Mouse (Mus musculus) spleen, embryonic (tissue): ENCODE results near the gene Fam20a.

Experiments
- CTCF ChIA-PET: fragments of 350-600 bp; sonication (Branson Sonifier 250); formaldehyde crosslinking; loops from one replicate; lab custom pipeline; 2022; lab: Charles Lee

Gene Fam20a

DNA sequence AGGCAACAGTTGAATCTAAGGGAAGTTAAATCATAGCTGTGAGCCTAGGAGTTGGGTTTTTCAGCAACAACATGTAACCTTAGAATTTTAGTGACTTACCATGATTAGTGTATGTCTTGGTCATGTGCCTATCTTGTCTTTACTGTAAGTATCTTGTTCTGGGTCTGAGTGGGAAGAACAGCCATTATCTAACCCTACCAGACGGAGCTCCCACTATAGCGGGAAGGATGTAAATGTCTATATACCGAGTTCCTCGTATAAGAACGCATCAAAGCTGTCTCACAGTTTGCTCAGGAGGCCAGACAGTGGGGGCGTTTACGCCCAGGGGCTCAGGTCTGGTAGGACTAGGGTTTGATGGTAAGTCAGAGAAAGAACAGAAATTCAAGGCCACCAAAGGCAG lies 65.8 kb downstream of the Fam20a start:
- CTCF ChIA-PET, result no interaction called here

DNA sequence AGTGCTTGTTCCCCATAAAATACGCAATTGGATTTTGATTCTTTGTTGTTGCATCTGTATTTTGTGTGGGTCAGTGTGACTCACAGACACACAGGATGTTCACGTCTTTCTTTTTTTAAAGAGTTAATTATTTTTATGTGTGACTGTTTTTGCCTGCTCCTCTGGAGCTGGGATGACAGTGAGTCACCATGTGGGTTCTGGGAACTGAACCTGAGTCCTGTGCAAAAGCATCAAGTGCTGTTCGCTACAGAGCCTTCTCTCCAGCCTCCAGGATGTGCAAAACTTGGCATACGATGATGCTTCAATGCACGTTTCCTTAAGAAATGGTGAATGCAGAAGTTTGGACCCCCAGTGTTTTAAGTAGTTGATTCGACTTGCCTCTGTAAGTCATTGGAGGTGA lies 67.5 kb downstream of the Fam20a start:
- CTCF ChIA-PET, result interaction anchor here (0.6 kb wide), 1 partner anchor 202 kb away, joined by 7 read pairs; no protein-coding TSS in a partner anchor

DNA sequence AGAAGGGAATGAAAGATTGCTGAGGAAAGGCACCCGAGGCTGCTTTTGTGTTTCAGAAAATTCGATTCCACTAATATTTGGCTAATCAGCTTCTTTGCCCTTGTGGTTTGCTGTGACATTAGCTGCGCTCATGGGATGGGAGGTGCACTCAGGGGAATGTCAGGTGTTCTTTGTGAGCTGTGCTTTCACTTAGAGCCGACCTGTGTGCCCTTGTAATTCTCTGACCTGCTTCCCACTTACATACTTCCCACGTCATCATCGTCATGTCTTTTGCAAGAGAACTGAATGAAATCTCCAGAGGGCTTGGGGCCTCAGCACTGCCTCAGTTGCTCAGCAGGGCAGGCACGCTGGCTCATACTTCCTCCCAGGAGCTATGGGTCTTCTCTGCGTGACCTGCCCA lies 68.9 kb downstream of the Fam20a start:
- CTCF ChIA-PET, result no interaction called here

DNA sequence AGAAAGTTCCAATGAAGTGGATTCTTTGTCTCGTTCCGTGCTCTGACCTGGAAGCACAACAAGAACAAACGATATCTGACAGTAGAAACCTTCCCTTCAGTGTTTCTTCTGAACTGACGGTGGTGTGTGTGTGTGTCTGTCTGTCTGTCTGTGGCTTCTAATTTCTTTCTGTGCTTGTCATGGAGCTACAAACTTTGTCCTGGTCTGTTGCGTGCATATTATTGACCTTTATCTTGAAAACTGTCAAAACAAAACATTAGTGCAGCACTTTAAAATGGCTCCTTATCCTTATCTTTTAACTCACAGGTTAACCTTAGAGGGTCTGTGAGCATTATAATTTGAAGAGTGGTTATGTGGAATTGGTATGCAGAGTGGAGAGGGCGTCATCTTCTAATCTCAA lies 69.6 kb downstream of the Fam20a start:
- CTCF ChIA-PET, result interaction anchor here (0.6 kb wide), 1 partner anchor 745 kb away, joined by 12 read pairs; no protein-coding TSS in a partner anchor

DNA sequence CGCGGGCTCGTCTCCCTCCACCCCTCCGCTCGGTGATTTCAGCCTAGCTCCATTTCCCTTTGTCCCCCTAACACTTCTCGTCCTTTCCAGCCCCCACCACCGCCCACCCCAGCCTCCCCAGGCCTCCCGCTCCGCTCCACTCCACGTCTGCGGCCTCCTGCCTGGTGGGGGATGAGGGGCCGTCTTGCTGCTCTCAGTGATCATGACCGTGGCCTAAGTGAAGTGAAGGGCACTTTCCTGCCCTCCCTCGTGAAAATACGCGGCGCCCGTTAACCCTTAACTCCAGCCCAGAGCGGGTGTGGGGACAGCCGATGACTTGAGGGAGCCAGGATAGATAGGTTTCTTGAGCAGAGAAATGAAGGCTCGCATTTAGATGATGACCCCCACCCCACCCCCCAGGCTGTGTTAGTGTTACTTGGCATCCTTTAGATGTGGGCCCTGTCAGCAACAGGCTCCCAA lies 70.5 kb downstream of the Fam20a start:
- CTCF ChIA-PET, result no interaction called here

DNA sequence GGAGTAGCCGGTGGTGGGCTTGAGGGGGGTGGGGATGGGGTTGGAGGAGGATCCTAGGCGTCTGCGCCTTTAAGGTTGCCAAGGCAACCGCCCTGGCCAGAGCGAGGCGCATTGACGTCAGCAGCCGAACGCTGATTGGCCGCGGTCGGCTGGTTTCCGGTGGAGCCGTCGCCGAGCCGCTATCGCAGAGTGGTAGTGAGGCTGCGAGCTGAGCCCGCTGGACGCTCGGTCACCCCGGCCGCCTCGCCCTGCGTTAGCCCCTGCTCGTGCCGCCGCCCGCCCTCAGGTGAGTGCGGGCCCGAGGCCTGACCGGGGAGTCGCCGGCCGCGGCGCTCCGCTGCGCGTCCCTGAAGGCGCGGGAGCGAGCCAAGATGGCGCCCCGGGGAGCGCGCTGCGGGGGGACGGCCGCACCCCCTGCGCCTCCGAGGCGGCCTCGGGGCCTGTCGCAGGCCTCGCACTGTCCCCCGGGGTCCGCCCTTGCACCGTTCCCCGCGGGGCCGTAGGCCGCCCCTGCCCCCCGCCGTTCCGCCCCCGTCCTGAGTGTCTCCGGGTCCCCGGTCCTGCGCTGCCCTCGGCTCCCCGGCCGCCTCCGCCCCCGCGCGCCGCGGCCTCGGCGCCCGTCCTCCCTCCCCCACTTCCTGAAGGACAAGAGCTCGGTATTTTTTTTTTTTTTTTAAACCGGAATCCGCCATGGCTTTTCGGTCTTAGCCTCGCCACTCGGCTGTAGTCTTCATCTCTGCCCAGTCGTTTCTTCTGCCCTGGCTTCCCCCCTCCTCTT lies 71.1 kb downstream of the Fam20a start:
- CTCF ChIA-PET, result interaction anchor here (0.6 to 0.7 kb wide), 4 partner anchors 22 to 959 kb away, joined by 3 to 7 read pairs (median 4); no protein-coding TSS in a partner anchor

DNA sequence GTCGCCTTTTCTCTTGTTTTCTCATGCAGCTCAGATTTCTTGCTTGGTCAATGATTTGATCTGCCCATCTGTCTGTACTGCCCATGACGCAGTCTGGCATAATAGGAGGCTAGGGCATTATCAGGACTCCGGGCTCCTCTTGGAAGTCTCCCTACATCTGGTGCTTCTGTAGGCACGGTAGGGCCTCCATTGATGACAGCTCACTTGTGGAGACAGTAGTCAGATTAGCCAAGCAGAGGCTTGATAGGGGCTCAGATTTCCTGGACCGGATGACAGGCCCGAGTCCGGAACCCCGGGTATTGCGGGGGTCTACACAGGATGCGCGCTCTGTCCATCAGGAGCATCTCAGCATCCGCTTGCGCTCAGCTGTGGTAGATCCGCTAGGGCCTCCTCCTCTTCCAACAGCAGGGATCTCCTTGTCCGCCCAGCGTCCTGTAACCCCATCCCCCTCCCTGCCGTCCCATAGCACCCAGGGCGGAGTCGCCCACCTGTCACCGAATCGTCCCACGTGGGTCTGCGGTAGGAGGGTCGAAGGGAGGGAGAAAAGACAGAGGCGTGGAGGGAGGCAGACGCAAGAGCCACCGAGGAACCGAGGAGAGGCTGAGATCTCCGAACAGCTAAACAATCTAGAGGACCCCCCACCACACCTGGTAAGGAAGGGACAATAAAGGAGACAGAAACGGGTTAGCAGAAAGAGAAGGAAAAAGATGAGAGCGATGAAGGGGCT lies 71.9 kb downstream of the Fam20a start:
- CTCF ChIA-PET, result interaction anchor here (0.7 kb wide), 1 partner anchor 959 kb away, joined by 7 read pairs; no protein-coding TSS in a partner anchor

DNA sequence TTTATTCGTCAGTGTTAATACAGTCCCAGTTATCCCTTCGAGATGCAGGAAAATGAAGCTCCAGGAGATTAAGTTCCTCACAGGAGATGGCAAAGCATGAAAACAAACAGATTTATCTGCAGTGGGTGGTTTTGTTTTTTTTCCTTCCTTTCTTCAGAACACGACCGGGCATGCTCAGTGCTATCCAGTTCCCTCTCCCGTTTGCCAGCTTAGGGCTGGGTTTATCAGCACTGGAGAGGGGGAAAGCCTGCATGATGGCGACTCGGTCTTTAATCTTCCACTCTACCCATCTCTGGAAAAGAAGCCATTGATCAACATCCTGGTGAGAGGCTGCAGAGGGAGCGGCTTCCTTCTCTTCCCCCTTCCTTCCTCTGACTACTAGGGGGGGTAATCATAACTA lies 72.9 kb downstream of the Fam20a start, which contains the start of gene Prkar1a:
TSS of gene Prkar1a (plus strand) at position 200 of the 400 bp plus-strand sequence.
- CTCF ChIA-PET, result interaction anchor here (0.6 kb wide), 1 partner anchor 25 kb away, joined by 8 read pairs; no protein-coding TSS in a partner anchor

DNA sequence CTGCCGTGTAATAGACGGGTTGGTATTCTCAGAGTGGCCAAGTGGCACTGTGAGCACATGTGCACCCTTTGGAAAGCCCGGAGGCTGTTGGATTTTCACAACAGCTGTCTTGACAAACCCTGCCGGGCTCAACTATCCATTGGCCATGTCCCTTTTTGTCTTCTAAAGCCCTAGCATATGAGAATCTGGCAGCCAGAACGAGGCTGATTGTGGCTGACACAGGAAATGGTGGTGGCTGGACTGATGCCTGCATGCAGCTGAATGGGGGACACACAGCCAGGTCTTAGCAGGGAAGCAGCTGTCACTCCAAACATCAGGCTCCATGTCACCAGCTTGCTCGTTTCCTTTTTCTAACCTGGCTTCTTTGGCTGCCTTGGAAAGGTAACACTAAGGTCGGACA lies 73.6 kb downstream of the Fam20a start:
- CTCF ChIA-PET, result interaction anchor here (0.6 kb wide), 1 partner anchor 10 kb away, joined by 4 read pairs; no protein-coding TSS in a partner anchor

DNA sequence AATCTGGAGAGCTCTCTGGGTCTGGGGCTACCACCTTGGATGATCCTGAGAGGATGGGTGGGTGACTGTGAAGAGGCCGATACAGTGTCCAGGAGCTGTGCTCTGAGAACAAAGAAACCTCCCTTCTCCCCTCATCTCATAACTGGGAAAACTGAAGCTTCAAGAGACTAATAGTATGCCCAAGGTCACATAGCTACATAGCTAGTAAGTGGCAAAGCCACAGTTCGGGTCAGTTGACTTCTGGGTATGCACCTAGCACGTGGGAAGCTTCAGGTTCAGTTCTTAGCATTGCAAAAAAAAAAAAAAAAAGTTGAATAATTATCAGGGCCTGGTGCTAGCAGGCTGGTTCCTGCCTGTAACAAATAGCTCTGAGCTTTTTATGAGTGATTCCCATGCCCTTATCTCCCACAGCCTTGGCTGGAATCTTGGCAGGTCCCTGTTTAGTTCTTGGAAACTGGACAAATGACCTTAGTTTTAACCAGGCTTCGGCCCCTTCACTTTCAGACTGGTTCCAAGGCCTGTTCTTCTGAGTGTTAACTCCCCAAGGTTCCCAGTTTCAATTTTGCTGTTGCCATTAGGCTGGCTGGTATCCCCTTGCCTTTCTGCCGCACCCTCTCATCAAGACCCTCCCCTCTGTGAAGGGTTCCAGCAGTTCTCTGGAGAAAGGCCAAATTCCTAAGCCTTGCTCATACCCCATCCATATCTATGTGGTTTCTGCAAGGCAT lies 80.4 kb downstream of the Fam20a start:
- CTCF ChIA-PET, result no interaction called here

DNA sequence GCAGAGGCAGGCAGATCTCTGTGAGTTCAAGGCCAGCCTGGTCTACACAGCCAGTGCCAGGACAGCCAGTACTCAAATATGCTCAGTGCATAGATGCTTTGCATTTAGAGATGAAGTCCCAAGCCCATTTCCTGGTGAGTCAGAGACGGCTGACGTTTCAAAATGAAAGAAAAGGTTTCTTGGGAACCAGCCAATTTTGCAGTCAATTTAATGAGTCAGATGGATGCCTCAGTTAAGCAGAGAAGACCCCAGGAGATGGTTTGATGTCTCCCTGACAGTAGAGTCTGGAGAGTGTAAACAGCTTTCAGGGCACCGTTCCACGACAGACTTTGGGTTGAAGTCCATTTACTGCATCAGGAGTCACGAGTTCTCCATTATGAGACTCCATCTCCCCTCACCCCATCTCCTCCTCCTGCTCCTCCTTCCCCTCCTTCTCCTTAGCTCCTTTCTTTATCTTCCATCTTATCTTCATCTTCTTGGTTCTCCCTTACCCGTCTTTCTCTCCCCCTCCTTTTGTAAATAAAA lies 86.1 kb downstream of the Fam20a start:
- CTCF ChIA-PET, result interaction anchor here (1.1 kb wide), 1 partner anchor 17 kb away, joined by 6 read pairs; no protein-coding TSS in a partner anchor

DNA sequence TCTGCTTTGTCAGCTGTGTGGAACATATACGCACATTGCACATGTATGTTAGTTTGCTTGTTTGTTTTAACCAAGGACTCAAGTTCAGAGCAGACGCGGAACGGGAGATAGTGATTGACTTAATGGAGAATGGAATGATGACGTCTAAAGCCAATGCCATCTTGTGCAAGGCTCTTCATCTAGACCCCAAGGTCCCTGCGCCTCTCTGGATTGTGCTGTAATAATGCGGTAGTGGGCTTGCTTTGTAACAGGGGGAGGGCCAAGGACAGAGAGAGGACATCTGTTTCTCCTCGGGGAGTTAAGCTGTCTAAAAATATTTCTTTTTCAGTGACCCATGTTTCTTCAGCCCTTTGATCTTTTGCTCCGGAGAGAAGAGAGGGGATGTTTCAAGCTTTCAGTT lies 87.2 kb downstream of the Fam20a start:
- CTCF ChIA-PET, result interaction anchor here (1.1 kb wide), 1 partner anchor 16 kb away, joined by 6 read pairs; no protein-coding TSS in a partner anchor

DNA sequence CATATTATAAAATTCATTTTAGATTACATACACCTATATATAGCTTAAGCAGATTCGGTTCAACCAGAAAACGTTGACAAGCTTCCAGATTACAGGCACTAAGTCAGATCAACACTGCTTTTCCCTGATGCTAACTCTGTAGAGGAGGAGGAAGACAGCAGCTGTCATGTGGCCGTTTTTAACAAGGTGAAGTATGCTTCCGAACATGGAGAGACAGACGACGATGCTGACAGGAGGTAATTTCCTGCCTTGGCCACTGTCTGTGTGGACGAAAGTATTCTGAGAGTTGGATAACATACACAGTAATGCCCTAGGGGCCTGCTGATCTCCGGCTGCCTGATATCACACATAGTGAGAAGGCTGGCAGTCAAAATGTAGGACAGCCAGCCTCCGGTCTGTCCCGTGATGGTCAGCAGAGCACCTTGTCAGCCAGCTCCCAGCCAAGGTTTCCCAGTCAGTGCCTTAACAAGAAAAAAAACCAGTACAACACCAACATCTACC lies 93.0 kb downstream of the Fam20a start:
- CTCF ChIA-PET, result interaction anchor here (0.7 to 1.0 kb wide), 2 partner anchors 36 to 248 kb away, joined by 3 to 6 read pairs; no protein-coding TSS in a partner anchor

DNA sequence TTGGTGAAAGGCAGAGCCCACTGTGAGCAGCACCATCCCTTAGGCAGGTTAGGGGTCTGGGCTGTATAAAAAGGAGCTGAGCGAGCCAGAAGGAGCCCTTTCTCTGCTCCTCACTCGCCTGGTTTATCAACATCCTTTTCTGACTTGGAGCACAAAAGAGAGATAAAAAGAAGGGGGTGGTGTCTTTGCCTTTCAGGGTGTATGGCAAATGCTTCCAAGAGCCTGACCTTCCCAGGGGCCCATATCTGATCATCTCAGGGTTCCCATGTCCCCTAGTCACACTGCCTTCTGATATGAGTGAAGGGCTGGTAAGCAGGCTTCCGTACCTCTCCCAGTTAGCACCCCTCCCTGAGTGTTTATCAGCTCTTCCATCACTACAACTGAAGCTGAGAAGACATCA lies 94.0 kb downstream of the Fam20a start:
- CTCF ChIA-PET, result no interaction called here

DNA sequence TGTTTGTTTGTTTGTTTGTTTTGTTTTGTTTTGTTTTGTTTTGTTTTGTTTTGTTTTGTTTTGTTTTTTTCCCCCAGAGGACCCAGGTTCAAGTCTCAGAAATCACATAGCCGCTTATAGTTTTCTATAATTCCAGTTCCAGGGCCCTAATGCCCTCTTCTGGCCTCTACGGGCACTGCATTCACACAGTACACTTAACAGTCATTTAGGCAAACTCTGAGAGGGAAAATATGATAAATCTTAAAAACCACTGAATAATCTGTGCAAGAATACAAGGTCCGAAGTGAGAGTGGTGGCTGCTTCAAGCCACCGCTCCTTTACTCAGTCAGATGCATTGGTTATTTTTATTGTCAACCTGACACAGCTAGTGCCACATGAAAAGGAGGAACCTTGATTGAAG lies 94.4 kb downstream of the Fam20a start:
- CTCF ChIA-PET, result no interaction called here

DNA sequence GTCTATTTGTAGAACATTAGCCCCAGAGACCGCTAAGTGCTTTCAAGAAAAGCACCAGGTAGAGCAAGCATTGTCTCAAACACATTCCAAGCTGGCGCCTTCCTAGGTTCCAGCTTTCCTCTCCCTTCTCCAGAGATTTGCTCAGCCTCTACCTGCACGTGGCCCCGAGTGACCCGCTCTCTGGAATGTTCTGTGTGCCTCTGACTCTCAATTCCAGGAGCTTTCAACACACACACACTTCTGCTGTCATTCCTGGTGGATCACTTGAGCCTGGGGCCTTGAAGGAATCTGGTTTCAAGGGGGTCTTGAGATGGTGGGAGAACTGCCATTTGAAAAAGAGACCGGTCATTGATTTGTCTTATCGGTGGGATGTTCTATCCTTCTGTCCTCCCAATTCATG lies 98.8 kb downstream of the Fam20a start:
- CTCF ChIA-PET, result no interaction called here

DNA sequence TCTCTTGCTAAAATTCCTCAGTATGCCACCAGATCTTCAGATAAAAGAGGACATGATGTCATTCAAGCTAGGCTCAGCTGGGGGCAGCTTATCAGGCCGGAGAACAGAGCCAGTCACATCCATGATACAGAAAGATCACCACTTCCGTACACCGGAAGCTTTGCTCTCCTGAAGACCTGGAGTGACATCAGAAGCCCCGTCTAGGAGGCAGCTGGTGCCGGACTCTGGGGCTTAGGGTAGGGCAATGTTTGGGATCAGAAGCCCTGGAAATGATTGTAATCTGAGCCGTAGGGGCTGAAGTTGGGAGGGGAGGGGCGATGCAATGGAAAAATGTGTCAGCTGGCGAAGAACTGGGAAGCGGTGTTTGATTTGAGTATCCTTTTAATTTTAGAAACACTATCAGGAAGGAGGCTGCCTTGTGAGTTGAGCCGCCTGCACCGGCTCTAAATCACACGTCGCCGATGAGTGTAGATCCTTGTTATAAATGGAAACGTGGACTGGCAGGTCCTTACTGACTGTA lies 99.5 kb downstream of the Fam20a start:
- CTCF ChIA-PET, result no interaction called here

DNA sequence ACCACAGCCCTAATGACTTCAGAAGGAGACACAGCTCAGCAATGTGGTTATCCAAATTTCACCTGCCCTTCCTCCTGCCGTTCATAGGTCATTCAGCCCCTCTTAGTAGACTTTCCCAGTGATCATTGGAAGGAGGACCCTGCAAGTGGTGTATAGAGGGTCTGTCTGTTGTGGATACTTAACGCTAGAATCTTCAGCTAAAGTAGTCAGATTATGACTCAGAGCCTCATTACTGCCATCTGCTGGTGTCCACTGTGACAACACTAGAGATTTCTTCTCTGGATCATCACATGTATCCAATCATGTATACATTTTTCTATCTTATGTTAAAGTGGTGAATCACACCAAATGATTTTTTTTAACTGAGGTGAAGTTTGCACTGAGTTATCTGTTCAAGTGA lies 100.9 kb downstream of the Fam20a start:
- CTCF ChIA-PET, result interaction anchor here (0.5 to 1.6 kb wide), 4 partner anchors 9 to 277 kb away, joined by 3 to 5 read pairs (median 4); no protein-coding TSS in a partner anchor

DNA sequence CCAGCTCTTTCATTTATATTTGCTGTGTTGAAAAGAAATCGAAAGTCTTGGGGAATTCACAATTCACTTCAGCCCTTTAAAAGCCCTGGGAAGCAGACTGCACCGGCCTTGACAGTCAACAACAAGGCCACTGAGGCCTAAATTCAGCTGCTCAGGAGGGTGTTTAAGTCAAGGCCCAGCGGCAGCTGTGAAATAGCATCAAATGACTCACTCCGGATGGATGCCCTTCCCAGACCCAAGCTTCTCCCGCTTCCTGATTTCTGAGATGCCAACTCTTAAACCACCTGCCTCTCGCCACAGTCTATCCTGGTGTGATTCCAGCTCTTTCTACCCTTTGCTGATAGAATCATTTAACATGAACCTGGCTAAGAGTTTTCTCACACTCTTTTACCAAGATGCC lies 101.7 kb downstream of the Fam20a start:
- CTCF ChIA-PET, result interaction anchor here (0.5 to 1.6 kb wide), 6 partner anchors 8 to 174 kb away, joined by 3 to 7 read pairs (median 4); no protein-coding TSS in a partner anchor
